Mouse (Mus musculus) C2C12 (cell line): Measurements from ENCODE around the gene Rbm7.

Source experiments
- CEBPB ChIP-seq: IDR thresholded peaks from one replicate; pipeline ENCODE4 v1.6.1; 2011; ENCODE audit warnings: low read depth, mild to moderate bottlenecking, control low read depth, moderate library complexity
- CTCF ChIP-seq: IDR thresholded peaks from one replicate; pipeline ENCODE4 v1.5.1; 2011; ENCODE audit not compliant: control insufficient read depth, insufficient read depth, insufficient read length
- FOSL1 ChIP-seq: IDR thresholded peaks from one replicate; pipeline ENCODE4 v1.8.0; 2011; ENCODE audit warnings: mild to moderate bottlenecking, low read length; ENCODE audit not compliant: poor library complexity, insufficient read depth, severe bottlenecking
- MAX ChIP-seq: IDR thresholded peaks from one replicate; pipeline ENCODE4 v1.6.1; 2011; ENCODE audit warnings: mild to moderate bottlenecking, control low read depth
- MYOD1 ChIP-seq: IDR thresholded peaks from one replicate; pipeline ENCODE4 v1.6.1; 2011; ENCODE audit warnings: low read depth; ENCODE audit not compliant: control insufficient read depth, insufficient read length
- MYOG ChIP-seq: IDR thresholded peaks from one replicate; pipeline ENCODE4 v1.6.1; 2011; ENCODE audit not compliant: control insufficient read depth, insufficient read length; ENCODE audit errors: extremely low read depth
- USF1 ChIP-seq: IDR thresholded peaks from one replicate; pipeline ENCODE4 v1.6.1; 2011; ENCODE audit warnings: low read depth, mild to moderate bottlenecking, control low read depth, moderate library complexity

DNA sequence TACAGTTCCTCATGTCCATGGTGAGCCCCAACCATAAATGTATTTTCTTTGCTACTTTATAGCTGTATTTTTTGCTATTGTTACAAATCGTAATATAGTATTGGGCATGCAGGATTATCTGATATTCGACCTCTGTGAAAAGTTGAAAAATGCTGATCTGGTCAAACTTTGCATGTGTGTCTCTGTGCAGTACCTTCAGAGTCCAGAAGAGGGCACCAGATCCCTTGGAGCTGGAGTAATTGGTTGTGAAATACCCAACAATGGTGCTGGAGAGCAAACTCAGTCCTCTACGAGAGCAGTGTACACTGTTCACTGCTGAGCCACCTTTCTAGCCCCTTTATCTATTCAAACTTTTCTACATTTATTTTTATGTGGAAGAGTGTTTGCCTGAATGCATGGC is 28.3 kb downstream of the Rbm7 start:
- TF ChIP-seq CTCF (no peak), MAX (no peak), CEBPB (peak; percentile 82), USF1 (no peak), MYOG (no peak), MYOD1 (no peak), FOSL1 (no peak)
